Mouse (Mus musculus) forebrain, embryonic 11.5 days (tissue): ENCODE measurements around the gene Micall1. TPM values are rescaled to one million over a fixed set of nuclear protein-coding genes. Genes with fewer than 3 reads are reported as not detected.

ENCODE experiments used
- ATAC-seq: fragments of 200-750 bp; cut with Nextera tagmentation; replicated peaks from 2 replicates; pipeline ENCODE4 v1.8.0; 2017; ENCODE audit warnings: moderate TSS enrichment; ENCODE audit not compliant: low FRiP score
- DNase-seq: peaks from one replicate; pipeline ENCODE4 v3.0.0-alpha.2; 2017; ENCODE audit warnings: low spot score
- H3K27ac ChIP-seq: fragments of 300-500 bp; sonication (generic); 2 replicates; pipeline ENCODE4 v1.5.1; 2014; ENCODE audit warnings: low read depth, low read length
- H3K27me3 ChIP-seq: fragments of 300-500 bp; sonication (generic); 2 replicates; pipeline ENCODE4 v1.6.1; 2014; ENCODE audit warnings: mild to moderate bottlenecking, low read length, mixed read lengths; ENCODE audit not compliant: control insufficient read depth, insufficient read depth
- H3K36me3 ChIP-seq: fragments of 300-500 bp; sonication (generic); 2 replicates; pipeline ENCODE4 v1.6.1; 2014; ENCODE audit warnings: mild to moderate bottlenecking, low read length, moderate library complexity, mixed read lengths; ENCODE audit not compliant: control insufficient read depth, insufficient read depth
- H3K4me1 ChIP-seq: fragments of 300-500 bp; sonication (generic); replicated peaks from 2 replicates; pipeline ENCODE4 v1.6.1; 2014; ENCODE audit warnings: low read length, mixed read lengths; ENCODE audit not compliant: control insufficient read depth, insufficient read depth
- H3K4me2 ChIP-seq: fragments of 300-500 bp; sonication (generic); 2 replicates; pipeline ENCODE4 v1.6.1; 2014; ENCODE audit warnings: low read depth, mild to moderate bottlenecking, low read length, moderate library complexity, mixed read lengths; ENCODE audit not compliant: severe bottlenecking
- H3K4me3 ChIP-seq: fragments of 300-500 bp; sonication (generic); 2 replicates; pipeline ENCODE4 v1.5.1; 2014; ENCODE audit warnings: low read depth, low read length
- H3K9ac ChIP-seq: fragments of 300-500 bp; sonication (generic); 2 replicates; pipeline ENCODE4 v1.6.1; 2014; ENCODE audit warnings: low read length
- H3K9me3 ChIP-seq: fragments of 300-500 bp; sonication (generic); 2 replicates; pipeline ENCODE4 v1.6.1; 2016; ENCODE audit warnings: low read length, mixed read lengths; ENCODE audit not compliant: control insufficient read depth
- WGBS: fragments of 180-500 bp; shearing (Covaris S2); extraction: QIAGEN DNeasy Blood & Tissue Kit; methylation state at CpG from one replicate; pipeline ENCODE4 v1.1.7; 2014; 5-methylcytosine and 5-hydroxymethylcytosine counted together
- polyA plus RNA-seq: library from polyadenylated mRNA; unstranded; fragments of >200 nt; fragmentation: Nextera tagmentation; extraction: Ambion mirVana; gene quantifications from 2 replicates; pipeline ENCODE4 v1.2.1, GENCODE M21; 2014

Micall1 gene
- polyA plus RNA-seq, 1 experiment from 2014 or later = 7.6 TPM

DNA sequence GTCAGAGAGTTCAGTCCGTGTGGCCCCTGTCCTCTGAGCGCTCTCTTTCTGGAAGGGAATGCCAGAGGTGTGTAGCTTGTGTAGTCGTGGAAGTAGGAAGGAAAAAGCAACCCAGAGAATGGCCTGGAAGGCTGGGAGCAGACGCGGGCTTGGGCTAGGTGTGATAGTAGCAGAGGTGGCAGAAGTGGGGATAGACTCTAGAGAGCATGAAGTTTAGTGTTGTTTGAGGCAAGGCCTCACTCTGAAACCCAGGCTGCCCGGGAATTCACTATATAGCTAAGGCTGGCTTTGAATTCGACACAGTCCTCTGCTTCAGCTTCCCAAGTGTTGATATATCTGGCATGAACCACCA lies 32.8 kb downstream of the Micall1 start:
- H3K4me3 ChIP-seq = peak overlapping the region; percentile 89
- H3K4me1 ChIP-seq = peaks cover 2% of the 10 kb centered on the region; the same call in 1 of the 2 replicates
- DNase-seq (no peak), ATAC-seq (no peak)
- H3K4me2 ChIP-seq = peak overlapping the region; percentile 97
- H3K27me3 ChIP-seq = no peaks in the 10 kb centered on the region
- H3K27ac ChIP-seq = no peak overlapping the region
- WGBS = 1% methylated on average over 7 of the region's 7 CpGs
- H3K36me3 ChIP-seq = peaks cover 8% of the 10 kb centered on the region
- H3K9ac ChIP-seq = peak overlapping the region; percentile 85
- H3K9me3 ChIP-seq = no peaks in the 10 kb centered on the region

DNA sequence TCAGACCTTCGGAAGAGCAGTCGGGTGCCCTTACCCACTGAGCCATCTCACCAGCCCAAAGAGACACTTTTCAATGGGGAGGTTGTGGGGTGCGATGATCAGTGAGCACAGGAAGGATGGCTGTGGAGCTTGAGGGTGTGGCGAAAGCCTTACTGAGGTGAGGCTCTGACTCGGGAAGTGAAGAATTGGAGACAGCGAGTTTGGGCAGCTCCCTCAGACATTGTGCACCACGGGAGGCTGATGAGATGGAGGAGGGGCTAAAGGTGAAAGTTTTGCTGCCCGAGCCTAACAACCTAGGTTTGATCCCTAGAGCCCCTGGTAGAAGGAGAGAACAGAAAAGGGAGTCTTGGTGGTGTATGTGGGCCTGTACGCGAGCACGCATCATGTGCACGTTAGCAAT lies 34.6 kb downstream of the Micall1 start:
- Histone ChIP-seq H3K27ac (no peak overlapping the region), H3K4me2 (no peak overlapping the region), H3K9ac (no peak overlapping the region), H3K4me3 (no peak overlapping the region), H3K9me3 (no peaks in the 10 kb centered on the region), H3K36me3 (peaks cover 17% of the 10 kb centered on the region), H3K27me3 (no peaks in the 10 kb centered on the region), H3K4me1 (peaks cover 2% of the 10 kb centered on the region; the same call in 1 of the 2 replicates)
- ATAC-seq (no peak), DNase-seq (no peak)
- WGBS = 87% methylated on average over 12 of the region's 12 CpGs

DNA sequence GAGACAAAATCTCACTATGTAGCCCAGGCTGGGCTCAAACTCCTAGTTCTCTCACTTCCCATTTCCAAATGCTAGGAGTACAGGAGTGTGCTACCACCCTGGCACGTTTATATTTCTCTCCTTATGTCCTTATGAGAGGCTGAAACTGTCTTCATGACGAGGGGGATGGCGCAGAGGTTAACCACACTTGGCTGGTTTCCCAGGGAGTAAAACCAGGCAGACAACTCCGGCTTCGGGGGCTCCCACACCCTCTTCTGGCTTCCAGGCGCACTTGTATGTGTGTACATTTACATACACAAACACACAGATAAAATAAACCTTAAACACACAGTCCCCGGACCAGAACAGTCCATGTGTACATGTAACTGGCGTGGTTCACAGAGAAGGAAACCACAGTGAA lies 35.3 kb downstream of the Micall1 start:
- Histone ChIP-seq H3K9me3 (no peaks in the 10 kb centered on the region), H3K4me1 (peaks cover 2% of the 10 kb centered on the region; the same call in 1 of the 2 replicates), H3K36me3 (peaks cover 17% of the 10 kb centered on the region), H3K9ac (no peak overlapping the region), H3K4me2 (no peak overlapping the region), H3K4me3 (no peak overlapping the region), H3K27ac (no peak overlapping the region), H3K27me3 (no peaks in the 10 kb centered on the region)
- WGBS = 90% methylated on average over 8 of the region's 8 CpGs
- ATAC-seq = no peak
- no peak for DNase-seq

DNA sequence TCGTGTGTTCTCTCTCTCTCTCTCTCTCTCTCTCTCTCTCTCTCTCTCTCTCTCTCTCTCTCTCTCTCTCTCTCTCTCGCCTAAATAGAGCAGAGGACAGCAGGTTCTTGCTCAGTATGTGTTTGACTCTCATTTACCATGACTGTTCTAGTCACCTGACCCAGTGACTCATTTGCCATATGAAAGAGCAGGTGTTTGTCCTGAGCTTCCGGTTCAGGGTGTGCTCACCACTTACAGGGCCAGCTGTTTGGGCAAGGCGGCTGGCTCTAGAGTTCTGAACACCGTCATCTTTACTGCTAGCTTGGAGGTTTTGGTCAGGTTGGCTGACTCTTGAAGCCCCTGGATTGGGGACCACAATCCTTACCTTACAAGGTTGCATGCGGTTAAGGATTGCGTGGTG lies 36.8 kb downstream of the Micall1 start:
- no peaks in the 10 kb centered on the region for H3K9me3 ChIP-seq
- no peak for ATAC-seq
- WGBS = 96% methylated on average over 7 of the region's 7 CpGs
- H3K4me3 ChIP-seq = no peak overlapping the region
- H3K4me2 ChIP-seq = no peak overlapping the region
- H3K4me1 ChIP-seq = peaks cover 2% of the 10 kb centered on the region; the same call in 1 of the 2 replicates
- no peaks in the 10 kb centered on the region for H3K27me3 ChIP-seq
- H3K36me3 ChIP-seq = peaks cover 17% of the 10 kb centered on the region
- no peak overlapping the region for H3K9ac ChIP-seq
- no peak overlapping the region for H3K27ac ChIP-seq
- no peak for DNase-seq

DNA sequence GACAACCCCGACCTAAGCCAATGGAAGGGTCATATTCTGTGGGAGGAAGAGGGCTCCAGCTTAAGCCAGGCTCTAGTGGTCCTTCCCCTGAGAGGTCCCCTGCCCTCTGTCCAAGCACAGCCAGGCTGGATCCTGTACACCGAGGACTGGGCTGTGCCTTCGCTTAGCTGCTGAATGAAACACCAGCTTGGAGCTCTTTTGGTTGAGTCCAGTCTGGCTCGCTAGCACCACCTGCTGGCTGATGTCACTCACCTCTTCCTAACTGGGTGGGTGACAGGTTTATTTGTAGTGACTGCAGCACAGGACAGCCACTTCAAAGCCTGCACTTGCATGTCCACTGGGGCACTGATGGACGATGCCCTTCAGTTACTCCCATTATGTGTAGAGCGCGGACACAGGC lies 39.8 kb downstream of the Micall1 start:
- peak; percentile 39; the same call in 1 of the 2 replicates for ATAC-seq
- H3K9me3 ChIP-seq = no peaks in the 10 kb centered on the region

DNA sequence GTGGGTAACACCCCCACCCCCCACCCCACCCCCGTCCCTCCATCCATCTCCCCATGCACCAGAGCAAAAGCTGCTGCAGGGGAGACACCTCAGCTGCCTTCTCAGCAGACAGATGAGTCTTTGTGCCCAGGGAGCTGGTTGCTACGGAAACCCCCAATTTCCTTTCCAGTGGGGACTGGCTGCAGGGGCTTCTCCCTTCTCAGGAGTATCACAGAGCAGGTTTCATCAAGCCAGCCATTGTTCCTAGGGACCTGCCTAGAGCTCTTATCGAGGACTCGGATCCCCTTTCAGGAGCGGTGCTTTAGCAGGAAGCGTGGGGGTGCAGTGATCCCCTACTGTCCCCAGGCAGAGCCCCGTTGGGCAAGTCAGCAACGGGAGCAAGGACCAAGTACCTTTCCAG lies 43.2 kb downstream of the Micall1 start:
- Histone ChIP-seq H3K27me3 (no peaks in the 10 kb centered on the region), H3K4me2 (no peak overlapping the region), H3K9ac (peak overlapping the region; percentile 27), H3K9me3 (no peaks in the 10 kb centered on the region), H3K36me3 (peaks cover 6% of the 10 kb centered on the region; the same call in 1 of the 2 replicates), H3K4me3 (no peak overlapping the region), H3K4me1 (peaks cover 20% of the 10 kb centered on the region), H3K27ac (peak overlapping the region; percentile 82)
- peak; percentile 53 for ATAC-seq
- peak; percentile 72 for DNase-seq
- WGBS = 46% methylated on average over 8 of the region's 8 CpGs

More for the DNA sequence above, 39.8 kb downstream of the Micall1 start:
- WGBS = 54% methylated on average over 7 of the region's 7 CpGs
- Histone ChIP-seq H3K4me3 (no peak overlapping the region), H3K4me2 (no peak overlapping the region), H3K36me3 (peaks cover 17% of the 10 kb centered on the region), H3K4me1 (peaks cover 15% of the 10 kb centered on the region), H3K27me3 (no peaks in the 10 kb centered on the region), H3K9ac (no peak overlapping the region), H3K27ac (no peak overlapping the region)
- peak; percentile 93 for DNase-seq

DNA sequence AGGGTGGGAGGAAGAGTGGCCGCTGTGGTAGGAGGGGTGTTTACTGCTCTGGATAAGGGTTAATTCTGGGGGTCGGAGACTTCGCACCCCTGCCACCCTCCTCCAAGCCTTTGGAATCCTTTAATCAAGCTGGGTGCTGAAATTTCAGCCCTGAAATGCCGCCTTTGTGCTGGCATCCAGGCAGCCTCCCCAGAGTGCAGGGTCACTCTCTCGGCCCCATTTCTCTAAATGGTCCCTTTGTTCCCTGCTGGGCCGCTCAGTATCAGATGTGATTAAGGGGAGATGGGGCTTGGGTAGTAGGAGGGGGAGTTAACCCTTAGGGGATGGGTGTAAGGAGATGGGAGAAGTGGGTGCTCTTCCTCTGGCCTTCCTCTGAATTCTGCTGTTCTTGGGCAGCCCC lies 44.0 kb downstream of the Micall1 start:
- Histone ChIP-seq H3K27ac (peak overlapping the region; percentile 82), H3K36me3 (peaks cover 3% of the 10 kb centered on the region; the same call in 1 of the 2 replicates), H3K9me3 (no peaks in the 10 kb centered on the region), H3K27me3 (no peaks in the 10 kb centered on the region), H3K4me1 (peaks cover 20% of the 10 kb centered on the region), H3K9ac (peak overlapping the region; percentile 27; the same call in 1 of the 2 replicates), H3K4me3 (no peak overlapping the region), H3K4me2 (no peak overlapping the region)
- DNase-seq (no peak), ATAC-seq (no peak)
- 44% methylated on average over 6 of the region's 6 CpGs for WGBS

DNA sequence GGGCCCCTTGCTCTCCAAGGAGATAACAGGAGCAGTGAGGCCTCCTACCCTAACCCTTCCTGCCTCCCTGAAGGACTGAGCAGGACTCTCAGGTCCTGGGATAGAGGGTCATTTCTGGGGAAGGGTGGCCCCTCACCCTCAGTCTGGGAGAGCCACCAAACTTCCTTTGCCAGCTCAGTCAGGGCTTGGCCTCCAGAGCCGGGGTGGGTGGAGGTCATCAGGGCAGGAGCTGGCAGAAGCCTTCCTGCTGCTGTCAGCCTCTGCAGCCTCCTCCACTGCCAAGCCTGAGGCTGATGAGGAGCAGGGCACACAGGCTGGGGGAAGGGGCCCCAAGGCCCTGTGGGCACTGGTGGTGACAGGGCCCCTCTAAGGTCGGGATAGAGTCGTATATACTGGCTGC lies 46.9 kb downstream of the Micall1 start:
- H3K9ac ChIP-seq = 0 out of 2 replicates have a peak overlapping the region, but pooled peaks have one; percentile 20
- no peak overlapping the region for H3K4me2 ChIP-seq
- no peaks in the 10 kb centered on the region; the same call in 1 of the 2 replicates for H3K36me3 ChIP-seq
- H3K9me3 ChIP-seq = no peaks in the 10 kb centered on the region
- H3K4me3 ChIP-seq = no peak overlapping the region
- ATAC-seq = no peak
- H3K27ac ChIP-seq = no peak overlapping the region
- DNase-seq = no peak
- H3K4me1 ChIP-seq = peaks cover 20% of the 10 kb centered on the region
- no peaks in the 10 kb centered on the region for H3K27me3 ChIP-seq
- WGBS = 37% methylated on average over 3 of the region's 3 CpGs

DNA sequence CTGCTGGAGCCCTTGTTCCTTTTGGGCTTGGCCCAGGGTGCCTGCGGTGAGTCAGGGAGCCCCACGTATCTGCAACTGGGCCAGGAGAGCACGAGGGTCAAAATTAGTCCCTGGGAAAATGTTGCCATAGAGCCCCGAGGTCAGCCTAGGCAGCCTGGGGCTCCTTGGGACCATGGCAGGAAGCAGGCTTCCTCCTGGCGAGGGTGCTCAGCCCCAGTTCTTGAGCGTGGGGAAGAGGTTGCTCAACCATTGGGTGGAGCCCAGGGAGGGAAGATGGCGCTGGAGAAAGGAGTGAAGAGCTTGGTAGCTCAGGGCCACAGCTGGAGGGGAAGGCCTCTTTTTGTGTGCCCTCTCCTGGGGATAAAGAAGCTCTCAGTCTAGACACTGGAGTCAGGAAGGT lies 53.6 kb downstream of the Micall1 start:
- Histone ChIP-seq H3K4me2 (no peak overlapping the region), H3K27me3 (peaks cover 39% of the 10 kb centered on the region), H3K9me3 (no peaks in the 10 kb centered on the region), H3K9ac (no peak overlapping the region), H3K27ac (no peak overlapping the region), H3K4me1 (peaks cover 15% of the 10 kb centered on the region; the same call in 1 of the 2 replicates), H3K36me3 (no peaks in the 10 kb centered on the region), H3K4me3 (no peak overlapping the region)
- DNase-seq = no peak
- WGBS = 72% methylated on average over 7 of the region's 7 CpGs
- no peak for ATAC-seq
